Mouse (Mus musculus) embryonic facial prominence, embryonic 11.5 days (tissue): ENCODE data around the gene Unc45a. TPM values are rescaled to one million over a fixed set of nuclear protein-coding genes. Genes with fewer than 3 reads are reported as not detected.
A peak's percentile ranks its signal among the peaks of the same experiment; 100 is the strongest.
"Not testable (repeated sequence)": the region's sequence is repeated elsewhere in the genome, so short reads cannot be mapped to it uniquely, and the experiment has no call there.

Experiments
- ATAC-seq: fragments of 200-750 bp; cut with Nextera tagmentation; replicated peaks from 2 replicates; pipeline ENCODE4 v1.8.0; 2017; ENCODE audit warnings: low read depth; ENCODE audit not compliant: insufficient number of reproducible peaks, low FRiP score, low TSS enrichment
- DNase-seq: peaks from one replicate; pipeline ENCODE4 v3.0.0-alpha.2; 2015; ENCODE audit warnings: low spot score
- H3K27ac ChIP-seq: fragments of 300-500 bp; sonication (generic); replicated peaks from 2 replicates; pipeline ENCODE4 v1.5.1; 2014; ENCODE audit warnings: mild to moderate bottlenecking, low read depth, low read length, control low read depth
- H3K27me3 ChIP-seq: fragments of 300-500 bp; sonication (generic); 2 replicates; pipeline ENCODE4 v1.6.1; 2014; ENCODE audit warnings: mild to moderate bottlenecking, low read length, moderate library complexity, mixed read lengths; ENCODE audit not compliant: control insufficient read depth, insufficient read depth
- H3K36me3 ChIP-seq: fragments of 300-500 bp; sonication (generic); replicated peaks from 2 replicates; pipeline ENCODE4 v1.6.1; 2014; ENCODE audit warnings: low read depth, mild to moderate bottlenecking, low read length, moderate library complexity, mixed read lengths; ENCODE audit not compliant: control insufficient read depth, insufficient read depth
- H3K4me1 ChIP-seq: fragments of 300-500 bp; sonication (generic); 2 replicates; pipeline ENCODE4 v1.6.1; 2014; ENCODE audit warnings: low read length, mixed read lengths; ENCODE audit not compliant: control insufficient read depth, insufficient read depth
- H3K4me2 ChIP-seq: fragments of 300-500 bp; sonication (generic); 2 replicates; pipeline ENCODE4 v1.6.1; 2014; ENCODE audit warnings: low read depth, mild to moderate bottlenecking, control low read depth, low read length, moderate library complexity
- H3K4me3 ChIP-seq: fragments of 300-500 bp; sonication (generic); 2 replicates; pipeline ENCODE4 v1.5.1; 2014; ENCODE audit warnings: low read depth, low read length, control low read depth
- H3K9ac ChIP-seq: fragments of 300-500 bp; sonication (generic); replicated peaks from 2 replicates; pipeline ENCODE4 v1.6.1; 2014; ENCODE audit warnings: mild to moderate bottlenecking, control low read depth, low read length
- H3K9me3 ChIP-seq: fragments of 300-500 bp; sonication (generic); replicated peaks from 2 replicates; pipeline ENCODE4 v1.6.1; 2016; ENCODE audit warnings: mild to moderate bottlenecking, low read length, inconsistent platforms, mixed read lengths; ENCODE audit not compliant: control insufficient read depth
- WGBS: fragments of 180-500 bp; shearing (Covaris S2); extraction: QIAGEN DNeasy Blood & Tissue Kit; methylation state at CpG from one replicate; pipeline ENCODE4 v1.1.7; 2014; 5-methylcytosine and 5-hydroxymethylcytosine counted together
- polyA plus RNA-seq: library from polyadenylated mRNA; unstranded; fragments of >200 nt; fragmentation: Nextera tagmentation; extraction: Ambion mirVana; gene quantifications from 2 replicates; pipeline ENCODE4 v1.2.1, GENCODE M21; 2014

Gene Unc45a
- polyA plus RNA-seq, 1 experiment from 2014 or later: 26.5 TPM

DNA sequence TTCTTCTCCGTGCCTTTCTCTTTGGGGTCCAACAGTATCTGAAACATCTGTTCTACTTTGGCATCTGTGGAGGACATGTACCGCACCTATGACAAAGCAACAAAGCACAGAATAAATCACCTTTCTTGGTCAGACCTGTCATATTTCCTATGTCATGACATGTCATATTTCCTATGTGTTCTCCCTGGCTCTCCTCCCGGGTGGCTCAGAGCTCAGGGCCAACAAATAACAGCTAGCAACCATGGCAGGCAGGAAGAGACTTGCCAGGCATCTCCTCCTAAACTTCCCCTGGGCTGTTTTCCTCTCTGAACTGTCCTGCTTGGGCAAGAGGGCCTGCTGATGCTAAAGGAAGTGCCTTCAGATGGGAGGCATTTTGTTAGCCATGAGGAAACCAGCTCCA lies 3.9 kb downstream of the Unc45a start:
- ATAC-seq: no peak
- Histone ChIP-seq H3K4me2 (no peak overlapping the region), H3K4me3 (no peak overlapping the region), H3K4me1 (no peaks in the 10 kb centered on the region; the same call in 1 of the 2 replicates), H3K27me3 (no peaks in the 10 kb centered on the region), H3K27ac (no peak overlapping the region), H3K9ac (no peak overlapping the region), H3K36me3 (peaks cover 30% of the 10 kb centered on the region), H3K9me3 (no peaks in the 10 kb centered on the region)
- DNase-seq: no peak
- 89% methylated on average over 3 of the region's 3 CpGs for WGBS

DNA sequence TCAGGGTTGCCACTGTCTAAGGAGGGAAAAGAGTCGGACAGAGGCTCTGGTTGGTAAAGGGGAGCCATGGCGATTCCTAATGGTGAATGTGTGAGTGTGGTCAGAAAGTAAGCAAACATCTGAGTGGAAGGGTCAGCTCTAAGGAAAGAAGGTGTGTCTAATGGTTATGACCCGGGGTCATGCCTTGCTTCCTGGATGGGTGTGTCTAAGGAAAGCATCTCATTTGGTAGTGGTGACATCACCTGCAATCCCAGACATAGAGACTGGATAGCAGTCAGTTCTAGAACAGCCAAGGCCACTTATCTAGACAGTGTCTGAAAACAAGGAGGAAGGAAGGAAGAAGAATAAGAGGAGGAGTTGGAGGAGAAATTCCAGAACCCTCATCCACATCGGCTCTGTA lies 6.0 kb downstream of the Unc45a start:
- Histone ChIP-seq H3K27ac (no peak overlapping the region), H3K4me1 (no peaks in the 10 kb centered on the region), H3K36me3 (peaks cover 39% of the 10 kb centered on the region), H3K9ac (no peak overlapping the region), H3K4me2 (no peak overlapping the region), H3K27me3 (no peaks in the 10 kb centered on the region), H3K4me3 (no peak overlapping the region), H3K9me3 (no peaks in the 10 kb centered on the region)
- DNase-seq: no peak
- ATAC-seq: no peak
- 89% methylated on average over 4 of the region's 4 CpGs for WGBS

DNA sequence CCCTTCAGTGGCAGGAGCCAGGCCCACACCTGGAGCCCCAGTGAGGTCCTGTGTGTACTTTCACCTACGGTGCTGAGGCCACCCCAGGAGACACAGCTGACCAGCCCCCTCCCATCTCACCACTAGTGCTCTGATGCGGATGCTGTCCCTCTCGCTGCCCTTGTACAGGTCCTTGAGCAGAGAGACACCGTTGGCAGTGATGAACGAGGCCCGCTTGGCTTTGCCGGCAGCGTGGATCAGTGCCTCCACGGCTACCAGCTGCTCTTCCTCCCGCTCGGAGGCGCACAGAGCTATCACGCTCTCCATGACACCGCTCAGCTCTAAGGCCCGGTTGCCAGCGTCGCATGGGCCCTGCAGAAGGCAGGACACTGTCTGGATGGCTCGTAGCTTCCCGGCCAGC lies 9.4 kb downstream of the Unc45a start:
- Histone ChIP-seq H3K36me3 (peaks cover 39% of the 10 kb centered on the region), H3K9ac (no peak overlapping the region), H3K27ac (no peak overlapping the region), H3K27me3 (no peaks in the 10 kb centered on the region), H3K4me3 (no peak overlapping the region), H3K4me2 (no peak overlapping the region), H3K4me1 (no peaks in the 10 kb centered on the region), H3K9me3 (no peaks in the 10 kb centered on the region)
- DNase-seq (no peak), ATAC-seq (no peak)
- 99% methylated on average over 19 of the region's 19 CpGs for WGBS

DNA sequence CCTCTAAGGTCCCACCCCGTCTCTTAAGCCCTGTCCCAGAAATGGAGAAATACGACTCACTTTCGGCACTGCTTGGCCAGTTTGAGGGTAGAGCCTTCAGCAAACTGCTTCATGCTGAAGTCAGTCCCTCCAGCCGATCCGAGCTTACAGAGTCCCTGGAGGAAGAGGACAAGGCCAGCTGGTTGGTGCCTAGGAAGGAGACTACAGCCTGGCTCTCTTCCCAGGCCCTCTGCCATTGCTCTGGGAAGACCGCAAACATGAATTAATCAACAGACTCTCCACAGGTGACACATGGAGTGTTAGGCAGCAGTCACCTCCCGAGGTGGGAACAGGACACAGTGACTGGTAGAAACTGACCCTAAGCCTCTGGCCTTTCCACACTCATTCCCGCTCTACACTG lies 10.5 kb downstream of the Unc45a start:
- Histone ChIP-seq H3K9me3 (no peaks in the 10 kb centered on the region), H3K27me3 (no peaks in the 10 kb centered on the region), H3K4me2 (no peak overlapping the region), H3K36me3 (peaks cover 40% of the 10 kb centered on the region), H3K4me1 (no peaks in the 10 kb centered on the region), H3K4me3 (no peak overlapping the region), H3K9ac (no peak overlapping the region), H3K27ac (no peak overlapping the region)
- DNase-seq (no peak), ATAC-seq (no peak)
- WGBS: 90% methylated on average over 8 of the region's 8 CpGs

DNA sequence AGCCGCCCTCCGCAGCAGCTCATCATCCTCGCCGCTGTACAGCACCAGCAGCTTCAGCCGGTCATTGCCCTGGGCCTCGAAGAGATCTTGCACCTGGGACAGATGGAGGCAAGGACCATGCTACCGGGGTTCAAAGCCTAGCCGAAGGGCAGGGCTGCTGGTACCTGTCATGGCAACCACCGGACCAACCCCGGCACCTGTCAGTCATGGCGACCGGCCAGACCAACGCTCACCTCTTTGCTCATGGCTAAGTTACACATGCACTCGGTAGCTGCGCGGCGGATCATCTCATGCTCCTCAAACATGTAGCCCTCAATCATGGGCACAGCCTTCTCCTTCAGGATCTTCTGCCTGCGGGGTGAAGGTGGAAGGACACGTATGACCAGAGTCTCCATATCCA lies 14.7 kb downstream of the Unc45a start:
- 96% methylated on average over 19 of the region's 19 CpGs for WGBS
- Histone ChIP-seq H3K27ac (no peak overlapping the region), H3K9ac (no peak overlapping the region), H3K9me3 (no peaks in the 10 kb centered on the region), H3K4me3 (no peak overlapping the region), H3K27me3 (no peaks in the 10 kb centered on the region), H3K36me3 (peaks cover 14% of the 10 kb centered on the region), H3K4me2 (no peak overlapping the region), H3K4me1 (no peaks in the 10 kb centered on the region)
- ATAC-seq (no peak), DNase-seq (no peak)

DNA sequence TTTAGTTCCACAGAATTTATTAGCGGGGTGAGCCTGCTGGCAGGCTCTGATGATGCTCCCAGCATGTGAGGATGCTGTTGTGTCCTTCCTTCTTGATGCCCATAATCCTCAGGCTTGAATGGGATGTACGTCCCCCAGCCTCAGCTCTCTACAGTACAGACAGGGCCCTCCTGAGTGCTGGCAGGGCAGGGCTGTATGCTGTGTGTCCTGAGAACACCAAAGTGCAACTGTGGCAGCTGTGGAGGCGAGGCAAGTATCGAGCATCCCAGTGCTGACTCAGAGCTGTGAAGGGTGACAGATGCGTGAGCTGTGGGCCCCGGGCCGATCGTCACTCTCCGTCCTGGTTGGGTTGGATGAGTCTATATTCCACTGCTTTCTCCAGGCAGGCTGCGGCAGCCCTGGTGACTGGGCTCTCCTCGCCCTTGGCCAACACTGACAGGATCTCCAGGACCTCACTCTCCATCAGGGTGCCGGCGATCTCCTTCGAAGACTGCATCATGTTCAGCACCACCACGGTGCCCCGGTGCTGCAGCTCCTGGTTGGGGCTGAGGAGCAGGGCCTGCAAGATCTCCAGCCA lies 15.4 kb downstream of the Unc45a start:
- Histone ChIP-seq H3K4me3 (no peak overlapping the region), H3K9me3 (no peaks in the 10 kb centered on the region), H3K27ac (no peak overlapping the region), H3K4me2 (no peak overlapping the region), H3K36me3 (peaks cover 10% of the 10 kb centered on the region), H3K9ac (no peak overlapping the region), H3K27me3 (no peaks in the 10 kb centered on the region), H3K4me1 (no peaks in the 10 kb centered on the region)
- ATAC-seq: no peak
- 93% methylated on average over 16 of the region's 16 CpGs for WGBS
- no peak for DNase-seq

DNA sequence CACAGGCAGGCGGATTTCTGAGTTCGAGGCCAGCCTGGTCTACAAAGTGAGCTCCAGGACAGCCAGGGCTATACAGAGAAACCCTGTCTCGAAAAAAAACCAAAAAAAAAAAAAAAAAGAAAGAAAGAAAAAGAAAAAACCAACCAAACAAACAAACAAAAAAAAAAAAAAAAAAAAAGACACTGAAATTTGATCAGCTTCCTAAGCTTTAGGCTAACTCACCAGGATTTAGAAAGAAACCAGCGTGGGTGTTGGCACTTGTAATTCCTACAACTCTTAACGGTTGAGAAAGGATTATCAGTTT lies 16.0 kb downstream of the Unc45a start:
- not testable (repeated sequence) for H3K36me3 ChIP-seq, H3K4me3 ChIP-seq, ATAC-seq, DNase-seq, H3K4me1 ChIP-seq, H3K9me3 ChIP-seq, H3K27me3 ChIP-seq, H3K27ac ChIP-seq, H3K4me2 ChIP-seq, H3K9ac ChIP-seq
- WGBS: 48% methylated on average over 4 of the region's 5 CpGs

DNA sequence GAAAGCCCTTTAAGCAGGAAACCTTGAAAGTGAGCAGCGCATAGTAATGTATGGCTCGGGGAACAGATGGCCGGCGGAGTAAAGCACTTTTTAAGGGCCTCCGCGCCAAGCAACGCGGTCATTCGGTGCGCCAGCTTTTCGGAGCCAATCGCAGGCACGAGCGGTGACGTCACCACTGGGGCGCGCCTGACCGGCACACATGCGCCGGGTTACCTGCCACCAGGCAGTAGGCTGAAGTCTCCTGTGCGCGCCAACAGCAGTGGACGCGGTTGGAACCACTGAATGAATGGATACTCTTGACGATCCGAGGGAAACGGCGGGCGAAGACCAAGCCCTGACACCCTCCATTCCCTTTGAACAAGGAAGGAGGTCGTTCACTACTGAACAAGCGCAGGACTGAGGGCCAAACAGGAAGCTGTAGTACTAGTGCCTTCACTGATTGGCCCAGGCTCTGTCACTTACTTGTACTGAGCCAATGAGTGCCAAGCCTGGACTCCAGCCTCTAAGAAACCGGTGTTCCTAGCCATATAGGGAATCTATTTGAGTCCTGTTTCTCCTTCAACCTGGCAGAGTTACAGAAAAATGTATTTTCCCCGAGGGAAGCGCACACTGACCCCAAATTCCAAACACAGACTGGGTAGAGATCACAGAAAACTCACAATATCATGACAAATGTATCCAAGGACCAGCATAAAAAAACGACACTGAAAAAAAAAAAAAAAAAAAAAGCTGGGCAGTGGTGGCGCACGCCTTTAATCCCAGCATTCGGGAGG lies 16.6 kb downstream of the Unc45a start, which contains the start of gene Rccd1:
TSS of gene Rccd1 (minus strand) at position 412 of the 773 bp plus-strand sequence.
- Histone ChIP-seq H3K27ac (peak within 1 kb of the TSS; percentile 59; the same call in 1 of the 2 replicates), H3K4me3 (peak within 1 kb of the TSS; percentile 60), H3K4me1 (no peaks in the 10 kb centered on the region), H3K9ac (peak within 1 kb of the TSS; percentile 74), H3K36me3 (peaks cover 6% of the 10 kb centered on the region), H3K4me2 (peak within 1 kb of the TSS; percentile 69), H3K9me3 (no peaks in the 10 kb centered on the region), H3K27me3 (no peaks in the 10 kb centered on the region)
- WGBS: 3% methylated on average over 38 of the region's 38 CpGs
- peak; percentile 96 for DNase-seq
- peak; percentile 98 for ATAC-seq
